ENCODE assay signal across 8 mouse cellular contexts in genomic region chr19:8711506-8711905, GRCm38 (mm10). TPM values are rescaled to one million over a fixed set of nuclear protein-coding genes. Genes with fewer than 3 reads are reported as not detected.
A peak's percentile ranks its signal among the peaks of the same experiment; 100 is the strongest.
DNase-seq lines count a peak whose midpoint lies in the region; ATAC-seq and TF ChIP-seq lines count a peak whose summit lies in the region.

No protein-coding gene starts in this region.

- peaks cover 36% of the 10 kb centered on the region for H3K36me3 ChIP-seq in heart, embryonic 11.5 days (ENCODE audit: control insufficient read depth, insufficient read depth, low read length)
- H3K36me3 ChIP-seq in ES-E14 (ENCODE audit: control insufficient read depth, insufficient read depth, low read length, poor library complexity, severe bottlenecking): peaks cover 55% of the 10 kb centered on the region
- peaks cover 49% of the 10 kb centered on the region for H3K36me3 ChIP-seq in hindbrain, embryonic 13.5 days
- peaks cover 57% of the 10 kb centered on the region for H3K36me3 ChIP-seq in midbrain, embryonic 10.5 days

- peak overlapping the region; percentile 90 for H3K9ac ChIP-seq in heart, embryonic 11.5 days (ENCODE audit: low read depth, low read length)
- H3K9ac ChIP-seq in ES-E14 (ENCODE audit: insufficient read depth, low read depth, low read length, poor library complexity, severe bottlenecking): peak overlapping the region; percentile 95
- H3K9ac ChIP-seq in hindbrain, embryonic 13.5 days: peak overlapping the region; percentile 92

- no peaks in the 10 kb centered on the region for H3K9me3 ChIP-seq in heart, embryonic 11.5 days (replicated peaks; ENCODE audit: control insufficient read depth, low read length)
- no peaks in the 10 kb centered on the region for H3K9me3 ChIP-seq in ES-E14 (ENCODE audit: control insufficient read depth, insufficient read depth, low read depth, low read length)
- no peaks in the 10 kb centered on the region for H3K9me3 ChIP-seq in hindbrain, embryonic 13.5 days
- no peaks in the 10 kb centered on the region for H3K9me3 ChIP-seq in midbrain, embryonic 10.5 days (replicated peaks)

- no peak for ATAC-seq in heart, embryonic 11.5 days (replicated peaks; ENCODE audit: insufficient number of reproducible peaks, low FRiP score, low TSS enrichment)
- no peak for ATAC-seq in hindbrain, embryonic 13.5 days (ENCODE audit: low FRiP score)

- in situ Hi-C loops in ES-E14 (cut with MboI; ENCODE audit: low sequenced_read_pairs in 2 of 2, unreplicated experiment in 2 of 2): no loop called here

- H3K4me1 ChIP-seq in heart, embryonic 11.5 days (ENCODE audit: control insufficient read depth, insufficient read depth, low read length): peaks cover 17% of the 10 kb centered on the region
- peaks cover 7 to 10% of the 10 kb centered on the region in 2 experiments; a peak in 2 of 4 replicates for H3K4me1 ChIP-seq in ES-E14 (ENCODE audit: control insufficient read depth in 2 of 2, insufficient read depth in 2 of 2, low read length in 2 of 2, poor library complexity in 1 of 2)
- H3K4me1 ChIP-seq in hindbrain, embryonic 13.5 days (replicated peaks): peaks cover 37% of the 10 kb centered on the region
- peaks cover 31% of the 10 kb centered on the region for H3K4me1 ChIP-seq in midbrain, embryonic 10.5 days

- WGBS in heart, embryonic 11.5 days (ENCODE audit: insufficient replicate concordance): 75% methylated on average over 4 of the region's 4 CpGs
- 82% methylated on average over 4 of the region's 4 CpGs for WGBS in hindbrain, embryonic 13.5 days
- WGBS in midbrain, embryonic 10.5 days: 91% methylated on average over 4 of the region's 4 CpGs

- peak overlapping the region; percentile 68 for H3K4me2 ChIP-seq in heart, embryonic 11.5 days
- peak overlapping the region; percentile 72 for H3K4me2 ChIP-seq in hindbrain, embryonic 13.5 days

- peak overlapping the region; percentile 72 for H3K4me3 ChIP-seq in heart, embryonic 11.5 days (ENCODE audit: low read depth, low read length)
- H3K4me3 ChIP-seq in ES-E14 (ENCODE audit: insufficient read depth in 1 of 2, low read depth in 1 of 2, low read length in 2 of 2, poor library complexity in 1 of 2, severe bottlenecking in 1 of 2): peak overlapping the region; percentile 92 to 98
- peak overlapping the region; percentile 75 for H3K4me3 ChIP-seq in hindbrain, embryonic 13.5 days
- H3K4me3 ChIP-seq in midbrain, embryonic 10.5 days: peak overlapping the region; percentile 70

- no peak for DNase-seq in heart, adult 18-20 months
- no peak for DNase-seq in ES-E14 (ENCODE audit: low read depth, low spot score)
- DNase-seq in midbrain, embryonic 10.5 days (ENCODE audit: low spot score): no peak
- DNase-seq in c-Kit-positive CD71-positive TER-119-positive erythroid progenitor cells, embryonic 14.5 days (ENCODE audit: low spot score): no peak
- no peak for DNase-seq in gastrocnemius, postnatal 4 days (ENCODE audit: low spot score in 2 of 2)
- no peak for DNase-seq in left cerebral cortex, adult 8-10 months (ENCODE audit: low spot score in 2 of 2)

- no peak overlapping the region for H3K27ac ChIP-seq in heart, embryonic 11.5 days (ENCODE audit: low read depth, low read length)
- H3K27ac ChIP-seq in ES-E14 (ENCODE audit: insufficient read depth, low read depth, low read length, poor library complexity, severe bottlenecking): peak overlapping the region; percentile 51; the same call in 1 of the 2 replicates
- no peak overlapping the region for H3K27ac ChIP-seq in hindbrain, embryonic 13.5 days
- peak overlapping the region; percentile 94; the same call in 1 of the 2 replicates for H3K27ac ChIP-seq in midbrain, embryonic 10.5 days (replicated peaks)

- no peaks in the 10 kb centered on the region for H3K27me3 ChIP-seq in heart, embryonic 11.5 days (ENCODE audit: control insufficient read depth, insufficient read depth, low read length)
- H3K27me3 ChIP-seq in hindbrain, embryonic 13.5 days: no peaks in the 10 kb centered on the region
- H3K27me3 ChIP-seq in midbrain, embryonic 10.5 days (ENCODE audit: low read depth, poor library complexity, severe bottlenecking): no peaks in the 10 kb centered on the region

TF ChIP-seq in ES-E14, 5 proteins besides CTCF, POLR2A, EP300 and RAD21:
- TF ChIP-seq HCFC1 (IDR thresholded peaks at IDR 0.05; ENCODE audit: borderline replicate concordance, insufficient read depth, low read length) (no peak), ZNF384 (IDR thresholded peaks at IDR 0.05; ENCODE audit: low read depth, low read length) (no peak), ZC3H11A (IDR thresholded peaks at IDR 0.05; ENCODE audit: borderline replicate concordance, low read depth, low read length) (no peak), CHD2 (IDR thresholded peaks at IDR 0.05; ENCODE audit: low read depth, low read length) (no peak), MAFK (IDR thresholded peaks at IDR 0.05; ENCODE audit: insufficient read depth, low read depth, low read length) (no peak)

RNA-seq across cellular contexts. Expression of gene Slc3a2, which starts 11.7 kb away (rescaled TPM):
- polyA plus RNA-seq in heart, embryonic 11.5 days (2014; fragmentation: Nextera tagmentation; extraction: Ambion mirVana): 82.6 and 87.8 TPM in 2 replicates
- 10 to 100 TPM; 42.4 to 48.1 TPM for total RNA-seq in heart, adult 18-20 months (2021)
- 354 and 566 TPM in 2 replicates for total RNA-seq in ES-E14 (2012; rRNA removed)
- polyA plus RNA-seq in hindbrain, embryonic 13.5 days (2015; fragmentation: Nextera tagmentation; extraction: Ambion mirVana): 153 and 163 TPM in 2 replicates
- 139 and 144 TPM in 2 replicates for polyA plus RNA-seq in midbrain, embryonic 10.5 days (2016; fragmentation: Nextera tagmentation; extraction: Ambion mirVana)
- total RNA-seq in gastrocnemius, postnatal 4 days (2021): 10 to 100 TPM; 42.4 to 43.8 TPM
- total RNA-seq in left cerebral cortex, adult 8-10 months (2022): 100 to 1,000 TPM; 147 to 155 (median 150) TPM

RNA-seq across cellular contexts. Expression of gene Wdr74, which starts 24.1 kb away (rescaled TPM):
- 56.4 and 58.8 TPM in 2 replicates for polyA plus RNA-seq in heart, embryonic 11.5 days (2014; fragmentation: Nextera tagmentation; extraction: Ambion mirVana)
- total RNA-seq in heart, adult 18-20 months (2021): 10 to 100 TPM; 18.8 to 22.3 TPM
- total RNA-seq in ES-E14 (2012; rRNA removed): 173 and 180 TPM in 2 replicates
- 82.6 and 89.9 TPM in 2 replicates for polyA plus RNA-seq in hindbrain, embryonic 13.5 days (2015; fragmentation: Nextera tagmentation; extraction: Ambion mirVana)
- 105 and 121 TPM in 2 replicates for polyA plus RNA-seq in midbrain, embryonic 10.5 days (2016; fragmentation: Nextera tagmentation; extraction: Ambion mirVana)
- 10 to 100 TPM; 34.5 to 35.1 TPM for total RNA-seq in gastrocnemius, postnatal 4 days (2021)
- total RNA-seq in left cerebral cortex, adult 8-10 months (2022): 10 to 100 TPM; 43.0 to 47.5 (median 45.1) TPM

RNA-seq across cellular contexts. Expression of gene 1700092M07Rik, which starts 29.0 kb away (rescaled TPM):
- 0.99 and 2.2 TPM in 2 replicates for polyA plus RNA-seq in heart, embryonic 11.5 days (2014; fragmentation: Nextera tagmentation; extraction: Ambion mirVana)
- under 1 TPM in 1 of 2 experiments, not detected in 1; 0.72 TPM for total RNA-seq in heart, adult 18-20 months (2021)
- 8.5 and 8.9 TPM in 2 replicates for total RNA-seq in ES-E14 (2012; rRNA removed)
- 1.9 and 3.0 TPM in 2 replicates for polyA plus RNA-seq in hindbrain, embryonic 13.5 days (2015; fragmentation: Nextera tagmentation; extraction: Ambion mirVana)
- polyA plus RNA-seq in midbrain, embryonic 10.5 days (2016; fragmentation: Nextera tagmentation; extraction: Ambion mirVana): 3.2 and 3.3 TPM in 2 replicates
- total RNA-seq in gastrocnemius, postnatal 4 days (2021): 1 to 10 TPM in 1 of 2 experiments, not detected in 1; 2.5 TPM
- 1 to 10 TPM in 2 of 4 experiments, not detected in 2; 1.4 to 2.0 TPM for total RNA-seq in left cerebral cortex, adult 8-10 months (2022)

RNA-seq across cellular contexts. Expression of gene Stx5a, which starts 29.7 kb away (rescaled TPM):
- polyA plus RNA-seq in heart, embryonic 11.5 days (2014; fragmentation: Nextera tagmentation; extraction: Ambion mirVana): 82.2 and 85.1 TPM in 2 replicates
- total RNA-seq in heart, adult 18-20 months (2021): 10 to 100 TPM; 21.3 to 27.1 TPM
- total RNA-seq in ES-E14 (2012; rRNA removed): 66.3 and 73.2 TPM in 2 replicates
- 120 and 128 TPM in 2 replicates for polyA plus RNA-seq in hindbrain, embryonic 13.5 days (2015; fragmentation: Nextera tagmentation; extraction: Ambion mirVana)
- 94.9 and 103 TPM in 2 replicates for polyA plus RNA-seq in midbrain, embryonic 10.5 days (2016; fragmentation: Nextera tagmentation; extraction: Ambion mirVana)
- total RNA-seq in gastrocnemius, postnatal 4 days (2021): 10 to 100 TPM; 59.1 to 60.5 TPM
- 10 to 100 TPM; 59.6 to 66.4 (median 65.6) TPM for total RNA-seq in left cerebral cortex, adult 8-10 months (2022)

RNA-seq across cellular contexts. Expression of gene Nxf1, which starts 45.4 kb away (rescaled TPM):
- polyA plus RNA-seq in heart, embryonic 11.5 days (2014; fragmentation: Nextera tagmentation; extraction: Ambion mirVana): 126 and 138 TPM in 2 replicates
- 10 to 100 TPM; 31.6 to 35.6 TPM for total RNA-seq in heart, adult 18-20 months (2021)
- total RNA-seq in ES-E14 (2012; rRNA removed): 99.5 and 101 TPM in 2 replicates
- 168 and 170 TPM in 2 replicates for polyA plus RNA-seq in hindbrain, embryonic 13.5 days (2015; fragmentation: Nextera tagmentation; extraction: Ambion mirVana)
- polyA plus RNA-seq in midbrain, embryonic 10.5 days (2016; fragmentation: Nextera tagmentation; extraction: Ambion mirVana): 253 and 282 TPM in 2 replicates
- total RNA-seq in gastrocnemius, postnatal 4 days (2021): 10 to 100 TPM; 70.4 to 80.5 TPM
- 10 to 100 TPM; 77.1 to 88.0 (median 80.2) TPM for total RNA-seq in left cerebral cortex, adult 8-10 months (2022)

Comparison
In these comparisons a context has a peak if more than half of its experiments do, and no peak if none do; other contexts are left out.
1. H3K27ac ChIP-seq: peak in ES-E14 (single experiment) and midbrain, embryonic 10.5 days (single experiment); none in heart, embryonic 11.5 days (single experiment) and hindbrain, embryonic 13.5 days (single experiment).
2. Peak in every context shown above with its lines, with median percentiles within 50 percentile points of each other: H3K4me3 ChIP-seq and H3K9ac ChIP-seq.